Mouse (Mus musculus) CH12.LX (cell line): ENCODE data around the gene Rfpl4. TPM values are rescaled to one million over a fixed set of nuclear protein-coding genes. Genes with fewer than 3 reads are reported as not detected.

ENCODE experiments used
- DNase-seq: peaks from one replicate; pipeline ENCODE4 v3.0.0-alpha.2; 2013; ENCODE audit errors: extremely low read depth
- H3K27ac ChIP-seq: 2 replicates; pipeline ENCODE4 v1.5.1; 2012; ENCODE audit warnings: low read depth, mild to moderate bottlenecking, control low read depth, moderate library complexity; ENCODE audit not compliant: insufficient read depth
- H3K27me3 ChIP-seq: replicated peaks from 2 replicates; pipeline ENCODE3; 2012; ENCODE audit warnings: inconsistent platforms
- H3K36me3 ChIP-seq, 2 experiments: replicated peaks in 1 of 2; 2 replicates each; pipeline versions ENCODE3 to v1.6.1; 2012; ENCODE audit warnings: inconsistent platforms in 1 of 2, low read length in 1 of 2, mild to moderate bottlenecking in 1 of 2, mixed read lengths in 1 of 2, moderate library complexity in 1 of 2; ENCODE audit not compliant: control insufficient read depth in 1 of 2, insufficient read depth in 1 of 2
- H3K4me1 ChIP-seq, 2 experiments: 2 replicates each; pipeline ENCODE4 v1.6.1; 2012; ENCODE audit warnings: inconsistent platforms in 1 of 2, moderate library complexity in 1 of 2; ENCODE audit not compliant: insufficient read depth in 2 of 2, control insufficient read depth in 1 of 2
- H3K4me2 ChIP-seq: 2 replicates; pipeline ENCODE4 v1.6.1; 2012; ENCODE audit warnings: low read depth, mild to moderate bottlenecking, control low read depth; ENCODE audit not compliant: poor library complexity, insufficient read depth, severe bottlenecking
- H3K4me3 ChIP-seq, 3 experiments: fragments of 150-350 bp in 1 of 3; sonication (generic) in 1 of 3; replicated peaks in 1 of 3; 2 replicates each; pipeline versions ENCODE3 to v1.5.1; 2011 to 2012; ENCODE audit warnings: low read depth in 2 of 3, low read length in 2 of 3, mild to moderate bottlenecking in 2 of 3, moderate library complexity in 2 of 3, control low read depth in 1 of 3, improper control_type of control experiment in 1 of 3, inconsistent platforms in 1 of 3, mixed read lengths in 1 of 3; ENCODE audit not compliant: poor library complexity in 1 of 3
- H3K79me2 ChIP-seq: replicated peaks from 2 replicates; pipeline ENCODE4 v1.6.1; 2012; ENCODE audit warnings: mild to moderate bottlenecking, moderate library complexity; ENCODE audit not compliant: control insufficient read depth, poor library complexity, insufficient read depth, severe bottlenecking; ENCODE audit errors: extremely low read depth
- H3K9ac ChIP-seq: 2 replicates; pipeline ENCODE4 v1.6.1; 2012; ENCODE audit warnings: low read depth, mild to moderate bottlenecking, control low read depth, moderate library complexity; ENCODE audit not compliant: insufficient read depth
- H3K9me3 ChIP-seq: replicated peaks from 2 replicates; pipeline ENCODE3; 2012; ENCODE audit warnings: low read length, inconsistent platforms, mixed read lengths
- CHD2 ChIP-seq: IDR thresholded peaks from 2 replicates; pipeline ENCODE4 v1.6.1; 2011; ENCODE audit warnings: low read length, improper control_type of control experiment
- CTCF ChIP-seq, 2 experiments: IDR thresholded peaks in 1 of 2; conservative IDR thresholded peaks in 1 of 2; 2 replicates each; pipeline ENCODE4 v1.5.1; 2011 to 2012; ENCODE audit warnings: low read depth in 2 of 2, low read length in 2 of 2, improper control_type of control experiment in 1 of 2, inconsistent platforms in 1 of 2, mild to moderate bottlenecking in 1 of 2, moderate library complexity in 1 of 2
- E2F4 ChIP-seq: IDR thresholded peaks from 2 replicates; pipeline ENCODE4 v1.6.1; 2011; ENCODE audit warnings: low read depth, low read length, improper control_type of control experiment; ENCODE audit not compliant: insufficient replicate concordance
- ELF1 ChIP-seq: IDR thresholded peaks from 2 replicates; pipeline ENCODE4 v1.6.1; 2014; ENCODE audit warnings: low read depth, mild to moderate bottlenecking, inconsistent platforms, low read length, improper control_type of control experiment
- EP300 ChIP-seq: IDR thresholded peaks from 2 replicates; pipeline ENCODE4 v1.6.1; 2011; ENCODE audit warnings: low read length, improper control_type of control experiment
- ETS1 ChIP-seq: conservative IDR thresholded peaks from 2 replicates; pipeline ENCODE4 v1.6.1; 2012; ENCODE audit warnings: low read depth, mild to moderate bottlenecking, inconsistent platforms, low read length, improper control_type of control experiment, moderate library complexity
- HCFC1 ChIP-seq: IDR thresholded peaks from 2 replicates; pipeline ENCODE4 v1.6.1; 2012; ENCODE audit warnings: low read depth, mild to moderate bottlenecking, inconsistent platforms, low read length, improper control_type of control experiment
- JUN ChIP-seq: IDR thresholded peaks from 2 replicates; pipeline ENCODE4 v1.6.1; 2011; ENCODE audit warnings: low read depth, mild to moderate bottlenecking, low read length, improper control_type of control experiment, moderate library complexity; ENCODE audit not compliant: insufficient read depth
- JUND ChIP-seq: conservative IDR thresholded peaks from 2 replicates; pipeline ENCODE4 v1.6.1; 2011; ENCODE audit warnings: low read depth, low read length, improper control_type of control experiment
- KAT2A ChIP-seq: IDR thresholded peaks from 2 replicates; pipeline ENCODE4 v1.6.1; 2012; ENCODE audit warnings: low read length, improper control_type of control experiment, inconsistent platforms; ENCODE audit not compliant: insufficient replicate concordance
- MAFK ChIP-seq: IDR thresholded peaks from 2 replicates; pipeline ENCODE4 v1.6.1; 2011; ENCODE audit warnings: low read length, improper control_type of control experiment; ENCODE audit not compliant: insufficient replicate concordance
- MAX ChIP-seq: IDR thresholded peaks from 2 replicates; pipeline ENCODE4 v1.6.1; 2011; ENCODE audit warnings: low read length, improper control_type of control experiment
- MAZ ChIP-seq: IDR thresholded peaks from 2 replicates; pipeline ENCODE4 v1.6.1; 2012; ENCODE audit warnings: low read depth, mild to moderate bottlenecking, inconsistent platforms, low read length, improper control_type of control experiment, moderate library complexity
- MEF2A ChIP-seq: IDR thresholded peaks from 2 replicates; pipeline ENCODE4 v1.6.1; 2014; ENCODE audit warnings: low read depth, mild to moderate bottlenecking, inconsistent platforms, low read length, improper control_type of control experiment, borderline replicate concordance
- MXI1 ChIP-seq: IDR thresholded peaks from 2 replicates; pipeline ENCODE4 v1.6.1; 2011; ENCODE audit warnings: mild to moderate bottlenecking, low read depth, low read length, improper control_type of control experiment
- MYC ChIP-seq: IDR thresholded peaks from 2 replicates; pipeline ENCODE4 v1.6.1; 2011; ENCODE audit warnings: low read depth, mild to moderate bottlenecking, improper control_type of control experiment, low read length
- NELFE ChIP-seq: IDR thresholded peaks from 2 replicates; pipeline ENCODE4 v1.6.1; 2011; ENCODE audit warnings: low read depth, low read length, improper control_type of control experiment
- NRF1 ChIP-seq: IDR thresholded peaks from 2 replicates; pipeline ENCODE4 v1.6.1; 2014; ENCODE audit warnings: low read depth, mild to moderate bottlenecking, inconsistent platforms, low read length, improper control_type of control experiment, moderate library complexity
- POLR2A ChIP-seq: IDR thresholded peaks from 2 replicates; pipeline ENCODE4 v1.6.1; 2011; ENCODE audit warnings: low read depth, mild to moderate bottlenecking, improper control_type of control experiment, low read length
- POLR2AphosphoS2 ChIP-seq: IDR thresholded peaks from 2 replicates; pipeline ENCODE4 v1.6.1; 2011; ENCODE audit warnings: low read depth, low read length, improper control_type of control experiment
- RAD21 ChIP-seq: IDR thresholded peaks from 2 replicates; pipeline ENCODE4 v1.6.1; 2011; ENCODE audit warnings: low read depth, mild to moderate bottlenecking, low read length, improper control_type of control experiment, moderate library complexity
- TBP ChIP-seq: conservative IDR thresholded peaks from 2 replicates; pipeline ENCODE4 v1.6.1; 2011; ENCODE audit warnings: low read depth, low read length, improper control_type of control experiment
- TCF12 ChIP-seq: IDR thresholded peaks from 2 replicates; pipeline ENCODE4 v1.6.1; 2014; ENCODE audit warnings: low read depth, mild to moderate bottlenecking, inconsistent platforms, low read length, improper control_type of control experiment
- USF1 ChIP-seq: IDR thresholded peaks from 2 replicates; pipeline ENCODE4 v1.6.1; 2014; ENCODE audit warnings: low read depth, mild to moderate bottlenecking, inconsistent platforms, low read length, improper control_type of control experiment
- USF2 ChIP-seq: conservative IDR thresholded peaks from 2 replicates; pipeline ENCODE4 v1.6.1; 2011; ENCODE audit warnings: low read depth, low read length, improper control_type of control experiment
- ZKSCAN1 ChIP-seq: IDR thresholded peaks from 2 replicates; pipeline ENCODE4 v1.6.1; 2012; ENCODE audit warnings: low read depth, inconsistent platforms, low read length, improper control_type of control experiment, borderline replicate concordance
- ZMIZ1 ChIP-seq: IDR thresholded peaks from 2 replicates; pipeline ENCODE4 v1.6.1; 2012; ENCODE audit warnings: low read depth, mild to moderate bottlenecking, inconsistent platforms, low read length, improper control_type of control experiment
- ZNF384 ChIP-seq: IDR thresholded peaks from 2 replicates; pipeline ENCODE4 v1.6.1; 2012; ENCODE audit warnings: low read depth, low read length, improper control_type of control experiment, inconsistent platforms
- dilution Hi-C: fragments of 300-500 bp; cut with MboI; formaldehyde crosslinking; loops from 2 replicates; pipeline ENCODE4 v1.14.3; 2020; ENCODE audit warnings: low sequenced_read_pairs; ENCODE audit not compliant: extremely low pct_unique_long_range_greater_than_20kb, extremely low pct_ligation_motif_present
- in situ Hi-C: fragments of 300-500 bp; cut with MboI; formaldehyde crosslinking; loops from 3 replicates; pipeline ENCODE4 v1.14.3; 2019; ENCODE audit warnings: low sequenced_read_pairs, low pct_ligation_motif_present, low pct_unique_long_range_greater_than_20kb, mixed read lengths
- polyA plus RNA-seq: library from polyadenylated mRNA; unstranded; fragments of >175 nt; gene quantifications from 2 replicates; pipeline ENCODE4 v1.2.1, GENCODE M21; 2012; ENCODE audit warnings: low read depth; ENCODE audit not compliant: insufficient read length
- total RNA-seq, 2 experiments: library from RNA; depleted of rRNA; stranded (reverse); fragments of 300-350 nt in 1 of 2; fragments of >200 nt in 1 of 2; gene quantifications; 2 replicates each; pipeline ENCODE4 v1.2.3; 2012 to 2014

Gene Rfpl4
- total and polyA plus RNA-seq, 3 experiments: not detected

GRCm38 (mm10) chr7:5085512-5085911, 31.2 kb downstream of the Rfpl4 start:
- dilution Hi-C loops: no loop called here
- Histone ChIP-seq H3K27ac (no peak overlapping the region), H3K36me3 (peaks cover 44 to 64% of the 10 kb centered on the region in 2 experiments), H3K79me2 (peaks cover 86% of the 10 kb centered on the region), H3K4me2 (peak overlapping the region; percentile 30), H3K9ac (peak overlapping the region; percentile 61; the same call in 1 of the 2 replicates), H3K27me3 (no peaks in the 10 kb centered on the region), H3K4me3 (no peak overlapping the region), H3K4me1 (peaks cover 7 to 50% of the 10 kb centered on the region in 2 experiments), H3K9me3 (no peaks in the 10 kb centered on the region)
- in situ Hi-C loops: no loop called here
- DNase-seq: no peak
- no peak for TF ChIP-seq MAX
- no peak for TF ChIP-seq KAT2A
- TF ChIP-seq JUN: no peak
- TF ChIP-seq ETS1: no peak
- no peak for TF ChIP-seq MAFK
- TF ChIP-seq E2F4: no peak
- no peak for TF ChIP-seq ZKSCAN1
- no peak for TF ChIP-seq ZNF384
- no peak for TF ChIP-seq EP300
- no peak for TF ChIP-seq NRF1
- TF ChIP-seq TCF12: no peak
- no peak for TF ChIP-seq ELF1
- no peak for TF ChIP-seq MEF2A
- no peak for TF ChIP-seq RAD21
- TF ChIP-seq MAZ: no peak
- TF ChIP-seq TBP: no peak
- TF ChIP-seq USF2: no peak
- TF ChIP-seq MXI1: no peak
- TF ChIP-seq, all 38 proteins: peak for 0

- Histone ChIP-seq H3K4me1 (peaks cover 12 to 55% of the 10 kb centered on the region in 2 experiments), H3K27ac (peak overlapping the region; percentile 99), H3K4me2 (peak overlapping the region; percentile 95), H3K4me3 (peak overlapping the region; percentile 54 to 68 (median 64)), H3K36me3 (peaks cover 32 to 53% of the 10 kb centered on the region in 2 experiments), H3K9ac (peak overlapping the region; percentile 61), H3K9me3 (no peaks in the 10 kb centered on the region), H3K79me2 (peaks cover 70% of the 10 kb centered on the region), H3K27me3 (no peaks in the 10 kb centered on the region)
- in situ Hi-C loops (no loop called here), dilution Hi-C loops (no loop called here)
- peak; percentile 95 for DNase-seq
- TF ChIP-seq ZMIZ1 (peak; percentile 24), HCFC1 (peak; percentile 52), USF2 (no peak), MAZ (0 out of 2 replicates have a peak, but pooled peaks have one; percentile 59), TBP (peak; percentile 72), TCF12 (peak; percentile 76), RAD21 (no peak), JUN (peak; percentile 69), JUND (peak; percentile 36; the same call in 1 of the 2 replicates), MAFK (peak; percentile 53; the same call in 1 of the 2 replicates), POLR2AphosphoS2 (peak; percentile 78; the same call in 1 of the 2 replicates), CTCF (conservative IDR thresholded peaks at IDR 0.05 in 1 of 2, IDR thresholded peaks at IDR 0.05 in 1 of 2; ENCODE audit: low read depth in 2 of 2, low read length in 2 of 2) (no peak), E2F4 (peak; percentile 81; the same call in 1 of the 2 replicates), MYC (peak; percentile 73; the same call in 1 of the 2 replicates), MEF2A (0 out of 2 replicates have a peak, but pooled peaks have one; percentile 38), KAT2A (0 out of 2 replicates have a peak, but pooled peaks have one; percentile 28), EP300 (peak; percentile 96), USF1 (no peak), NELFE (peak; percentile 70), MAX (no peak; the same call in 1 of the 2 replicates), POLR2A (peak; percentile 71), CHD2 (peak; percentile 68)
Observed at GRCm38 (mm10) chr7:5083325-5084105, 33.2 kb downstream of the Rfpl4 start.
